Mouse (Mus musculus): ENCODE data around the gene Slc7a6. TPM values are rescaled to one million over a fixed set of nuclear protein-coding genes. Genes with fewer than 3 reads are reported as not detected.

Gene Slc7a6
- polyA plus RNA-seq (2012; rRNA removed): 2.2 and 2.3 TPM in 2 replicates

DNA sequence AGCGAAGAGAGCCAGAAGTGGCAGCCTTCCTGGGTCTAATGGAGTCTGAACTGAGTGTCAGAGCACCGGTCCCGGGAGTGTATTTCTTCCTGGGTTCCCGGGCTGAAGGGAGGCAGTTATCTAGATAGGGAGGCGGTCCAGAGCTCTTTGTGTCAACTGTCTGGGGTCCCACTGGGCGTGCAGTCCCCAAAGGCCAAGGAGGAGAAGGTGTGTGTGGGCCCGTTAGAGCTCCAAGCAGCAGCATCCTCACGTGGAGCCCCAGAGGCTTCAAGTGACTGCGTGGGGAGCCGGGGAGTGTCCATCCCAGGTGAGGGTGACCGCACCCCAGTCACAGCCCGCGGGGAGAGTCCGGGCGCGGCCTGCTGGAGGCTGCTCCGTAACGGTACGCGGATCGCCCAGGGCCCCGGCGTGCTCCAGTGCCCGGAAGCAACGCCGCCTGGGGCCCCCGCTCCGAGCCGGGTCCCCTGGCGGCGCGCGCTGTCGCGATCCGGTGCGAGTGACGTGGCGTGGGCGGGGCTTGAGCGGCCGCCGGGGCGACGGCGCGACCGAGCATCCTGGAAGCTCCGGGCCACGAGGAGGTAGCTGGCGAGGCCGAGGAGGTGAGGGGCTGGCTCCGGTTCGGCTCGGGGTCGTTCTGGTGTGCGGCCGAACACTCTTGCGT, at the start of gene Slc7a6:
TSS of gene Slc7a6 (plus strand) at position 502 of the 661 bp plus-strand sequence.

DNA sequence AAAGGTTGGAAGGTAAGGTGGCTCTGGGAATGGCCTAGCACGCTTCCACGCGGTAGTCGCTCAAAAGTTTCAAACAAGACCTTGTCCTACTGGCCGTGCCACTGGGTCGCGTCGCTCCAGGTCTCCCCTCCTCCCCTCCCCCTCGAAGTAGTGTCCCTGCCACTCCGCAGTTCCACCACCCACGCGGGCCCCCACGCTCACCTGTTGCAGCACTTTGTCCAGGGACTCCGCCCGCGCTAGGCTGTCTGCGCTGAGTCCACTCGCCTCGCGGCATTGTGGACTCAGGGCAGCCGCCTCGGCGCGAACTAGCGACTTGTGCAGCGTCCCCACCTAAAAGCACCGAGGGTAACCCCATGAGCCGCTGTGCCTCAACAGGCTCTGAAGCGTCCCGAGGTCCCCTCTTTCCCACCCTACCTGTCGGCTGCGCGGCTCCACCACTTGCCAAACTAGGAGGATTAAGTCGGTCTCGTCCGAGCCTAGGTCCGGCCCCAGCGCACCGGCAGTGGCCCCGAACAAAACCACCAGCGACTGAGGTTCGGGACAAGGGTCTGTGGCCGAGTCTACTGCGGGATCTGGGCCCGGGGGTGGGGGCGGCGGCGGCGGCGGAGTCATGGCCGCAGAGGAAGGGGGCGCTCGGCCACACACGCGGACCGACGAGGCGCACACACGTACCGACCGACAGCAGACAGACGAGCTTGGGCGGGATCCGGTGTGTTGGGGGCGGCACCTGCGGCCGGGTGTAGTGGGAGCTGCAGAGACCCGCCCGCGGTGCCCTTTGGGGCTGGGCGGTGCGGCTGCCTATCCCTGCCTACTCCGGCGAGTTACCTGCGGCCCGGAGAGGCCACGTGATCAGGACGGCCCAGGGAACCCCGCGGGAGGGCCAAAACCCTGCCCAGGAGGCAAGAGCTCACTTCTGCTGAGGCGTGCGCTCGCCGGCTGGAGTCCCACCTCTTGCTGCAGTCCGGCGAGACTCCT, 32.2 kb upstream of the Slc7a6 start, which contains the start of gene Esrp2:
TSS of gene Esrp2 (minus strand) at position 819 of the 975 bp plus-strand sequence.

DNA sequence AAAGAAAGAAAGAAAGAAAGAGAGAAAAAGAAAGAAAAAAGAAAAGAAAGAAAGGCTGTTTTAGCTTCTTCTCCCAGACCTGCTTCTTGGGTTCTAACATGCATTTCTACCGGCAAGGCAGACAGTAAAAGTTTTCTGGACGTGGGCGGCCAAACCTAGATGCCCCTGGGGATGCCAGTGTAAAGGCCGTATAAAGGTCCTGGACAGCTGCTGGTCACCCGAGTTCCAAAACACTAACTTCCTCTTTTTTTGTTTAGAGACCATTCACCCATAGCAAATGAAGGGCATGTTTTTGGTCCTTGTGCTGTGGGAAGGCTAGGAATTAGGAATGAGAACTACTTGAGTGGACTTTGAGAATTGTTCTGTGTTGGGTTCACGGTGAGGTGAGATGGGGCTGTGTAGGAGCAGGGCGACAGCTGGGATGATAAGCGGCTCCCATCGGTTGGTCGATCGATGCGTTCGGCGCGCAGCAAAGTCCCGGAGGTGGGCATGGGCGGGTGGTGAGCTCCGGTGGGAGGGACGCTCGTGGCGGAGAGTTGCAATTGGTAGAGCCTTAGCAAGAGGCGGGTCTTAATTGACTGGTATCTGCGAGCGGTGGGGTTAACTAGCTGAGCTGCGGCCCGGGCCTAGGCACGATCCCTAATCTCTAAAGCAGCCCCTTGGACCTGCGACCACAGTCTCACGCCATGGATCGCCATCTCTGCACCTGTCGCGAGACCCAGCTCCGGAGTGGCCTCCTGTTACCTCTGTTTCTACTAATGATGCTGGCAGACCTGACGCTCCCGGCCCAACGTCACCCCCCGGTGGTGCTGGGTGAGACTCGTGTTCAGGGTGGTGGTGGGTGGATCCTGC, 18.6 kb upstream of the Slc7a6 start, which contains the start of gene Pla2g15:
TSS of gene Pla2g15 (plus strand) at position 599 of the 852 bp plus-strand sequence.

DNA sequence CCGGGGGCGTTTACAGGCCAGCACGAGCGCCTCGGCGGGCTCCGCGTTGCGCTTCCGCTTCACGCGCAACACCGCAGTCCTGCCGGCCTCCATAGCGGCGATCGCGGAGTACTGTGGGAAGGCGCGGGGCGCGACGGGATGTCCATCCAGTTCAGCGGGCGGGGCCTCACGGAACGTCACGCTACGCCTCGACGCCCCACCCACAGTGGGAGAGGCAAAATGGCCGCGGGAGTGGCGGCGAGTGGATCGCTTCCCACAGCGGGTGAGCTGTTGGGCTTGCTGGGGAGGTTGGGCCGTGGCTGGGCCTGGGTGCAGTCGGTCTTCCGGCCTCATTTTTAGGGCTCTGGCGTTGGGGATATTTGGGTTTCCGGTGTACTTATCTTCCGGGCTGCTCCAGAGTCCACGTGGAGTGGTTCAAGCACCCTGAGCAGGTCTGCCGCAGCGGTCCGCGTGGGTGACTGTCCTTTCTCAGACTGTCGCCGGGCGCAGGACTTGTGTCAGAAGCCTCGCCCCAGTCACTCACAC, 42.2 kb downstream of the Slc7a6 start, which contains the start of the genes Slc7a6os and Prmt7:
TSS of gene Slc7a6os (minus strand) at position 115 of the 525 bp plus-strand sequence.
TSS of gene Prmt7 (plus strand) at position 116 of the 525 bp plus-strand sequence.

Other genes with a start within 250 kb of the Slc7a6 start
- gene Ctrl, start 235.0 kb upstream of the Slc7a6 start, polyA plus RNA-seq (2012; rRNA removed): 0.66 and 1.1 TPM in 2 replicates
- gene Psmb10, start 230.4 kb upstream of the Slc7a6 start, polyA plus RNA-seq (2012; rRNA removed): 49.3 and 54.3 TPM in 2 replicates
- gene Lcat, start 225.5 kb upstream of the Slc7a6 start, polyA plus RNA-seq (2012; rRNA removed): 212 and 219 TPM in 2 replicates
- gene Slc12a4, start 202.8 kb upstream of the Slc7a6 start, polyA plus RNA-seq (2012; rRNA removed): 9.7 and 12.2 TPM in 2 replicates
- gene Dpep3, start 189.4 kb upstream of the Slc7a6 start, polyA plus RNA-seq (2012; rRNA removed): not detected in 2 replicates
- 6.8 and 7.1 TPM in 2 replicates for gene Dus2, start 177.5 kb upstream of the Slc7a6 start, polyA plus RNA-seq (2012; rRNA removed)
- not detected in 2 replicates for gene Dpep2nb, start 162.9 kb upstream of the Slc7a6 start, polyA plus RNA-seq (2012; rRNA removed)
- 7.3 and 7.7 TPM in 2 replicates for gene Ddx28, start 157.0 kb upstream of the Slc7a6 start, polyA plus RNA-seq (2012; rRNA removed)
- gene Nfatc3, start 110.0 kb upstream of the Slc7a6 start, polyA plus RNA-seq (2012; rRNA removed): 7.9 and 8.0 TPM in 2 replicates
- 28.1 and 31.0 TPM in 2 replicates for gene Esrp2, start 31.9 kb upstream of the Slc7a6 start, polyA plus RNA-seq (2012; rRNA removed)
- gene Pla2g15, start 18.5 kb upstream of the Slc7a6 start, polyA plus RNA-seq (2012; rRNA removed): 4.6 TPM in 2 replicates
- 13.2 and 14.3 TPM in 2 replicates for gene Slc7a6os, start 42.1 kb downstream of the Slc7a6 start, polyA plus RNA-seq (2012; rRNA removed)
- gene Prmt7, start 42.1 kb downstream of the Slc7a6 start, polyA plus RNA-seq (2012; rRNA removed): 7.6 and 8.9 TPM in 2 replicates
- gene Smpd3, start 169.1 kb downstream of the Slc7a6 start, polyA plus RNA-seq (2012; rRNA removed): 0.40 and 0.48 TPM in 2 replicates
- gene Zfp90, start 246.5 kb downstream of the Slc7a6 start, polyA plus RNA-seq (2012; rRNA removed): 2.2 and 2.3 TPM in 2 replicates